In genomic region chr15:79387081-79387480, GRCm38 (mm10) we compare ENCODE assay signal across 15 mouse cellular contexts. TPM values are rescaled to one million over a fixed set of nuclear protein-coding genes. Genes with fewer than 3 reads are reported as not detected.
DNase-seq lines count a peak whose midpoint lies in the region; ATAC-seq and TF ChIP-seq lines count a peak whose summit lies in the region.
"Had no signal": no experiment of that assay in that cellular context is flagged by ENCODE, and none has a peak within 500 bp of the region (broad histone marks: within the 10 kb centered on the region; RNA-seq: fewer than 3 reads in every experiment).

No protein-coding gene starts in this region.

- H3K27me3 ChIP-seq in heart, embryonic 12.5 days (replicated peaks): no peaks in the 10 kb centered on the region
- H3K27me3 ChIP-seq in megakaryocyte, embryonic 14.5 days (replicated peaks): no peaks in the 10 kb centered on the region
- H3K27me3 ChIP-seq: forebrain, embryonic 13.5 days; hindbrain, embryonic 13.5 days; midbrain, embryonic 12.5 days; Patski had no signal

- H3K4me1 ChIP-seq in heart, embryonic 12.5 days (replicated peaks): peaks cover 71% of the 10 kb centered on the region
- peaks cover 58% of the 10 kb centered on the region for H3K4me1 ChIP-seq in megakaryocyte, embryonic 14.5 days

- TF ChIP-seq CTCF in layer of hippocampus, adult 2 months (conservative IDR thresholded peaks at IDR 0.05): no peak

- no peak for ATAC-seq in heart, embryonic 12.5 days (ENCODE audit: insufficient number of reproducible peaks, low FRiP score)
- ATAC-seq in megakaryocyte, adult 5-6 weeks (ENCODE audit: poor library complexity, severe bottlenecking): no peak
- peak; percentile 29; the same call in 1 of the 2 replicates for ATAC-seq in common myeloid progenitor, adult 5-6 weeks (replicated peaks; ENCODE audit: low read depth, poor library complexity, severe bottlenecking)
- ATAC-seq: forebrain, embryonic 13.5 days; Patski had no signal

- DNase-seq in heart, postnatal 4 days: no peak
- DNase-seq in layer of hippocampus, adult 2 months (ENCODE audit: low spot score in 2 of 2): no peak
- no peak for DNase-seq in layer of hippocampus, adult 11-12 months (ENCODE audit: low spot score)
- DNase-seq in T-cell, adult 2 months (ENCODE audit: low spot score): no peak
- DNase-seq: kidney, postnatal 25 days; lung, postnatal 36 days; thymus, postnatal 36 days had no signal

- H3K9ac ChIP-seq in heart, embryonic 12.5 days: no peak overlapping the region
- H3K9ac ChIP-seq: forebrain, embryonic 13.5 days; hindbrain, embryonic 13.5 days; midbrain, embryonic 12.5 days had no signal

- H3K4me2 ChIP-seq in heart, embryonic 12.5 days: no peak overlapping the region
- H3K4me2 ChIP-seq: forebrain, embryonic 13.5 days; hindbrain, embryonic 13.5 days; midbrain, embryonic 12.5 days had no signal

- no peak overlapping the region for H3K4me3 ChIP-seq in heart, embryonic 12.5 days
- no peak overlapping the region for H3K4me3 ChIP-seq in layer of hippocampus, adult 2 months
- H3K4me3 ChIP-seq in megakaryocyte, embryonic 14.5 days (replicated peaks): peak overlapping the region; percentile 65
- H3K4me3 ChIP-seq: forebrain, embryonic 13.5 days; hindbrain, embryonic 13.5 days; midbrain, embryonic 12.5 days had no signal

- 0 out of 2 replicates have a peak overlapping the region, but pooled peaks have one; percentile 19 for H3K27ac ChIP-seq in heart, embryonic 12.5 days (ENCODE audit: poor library complexity, severe bottlenecking)
- H3K27ac ChIP-seq in layer of hippocampus, adult 2 months: peak overlapping the region; percentile 81
- H3K27ac ChIP-seq: forebrain, embryonic 13.5 days; hindbrain, embryonic 13.5 days; midbrain, embryonic 12.5 days had no signal

- no peaks in the 10 kb centered on the region for H3K9me3 ChIP-seq in heart, embryonic 12.5 days (replicated peaks)
- no peaks in the 10 kb centered on the region for H3K9me3 ChIP-seq in megakaryocyte, embryonic 14.5 days
- H3K9me3 ChIP-seq: forebrain, embryonic 13.5 days; hindbrain, embryonic 13.5 days; midbrain, embryonic 12.5 days had no signal

- H3K36me3 ChIP-seq in heart, embryonic 12.5 days: peaks cover 16% of the 10 kb centered on the region
- peaks cover 60% of the 10 kb centered on the region for H3K36me3 ChIP-seq in megakaryocyte, embryonic 14.5 days (replicated peaks; ENCODE audit: low read length)
- H3K36me3 ChIP-seq: hindbrain, embryonic 13.5 days; midbrain, embryonic 12.5 days had no signal

- 51% methylated on average over 6 of the region's 6 CpGs for WGBS in heart, embryonic 12.5 days

RNA-seq across cellular contexts. Expression of gene Tmem184b, which starts 16.3 kb away (rescaled TPM):
- polyA plus RNA-seq in heart, embryonic 12.5 days (2016; fragmentation: Nextera tagmentation; extraction: Ambion mirVana): 77.2 and 82.3 TPM in 2 replicates
- total RNA-seq in heart, postnatal 4 days (2021): 10 to 100 TPM; 68.1 to 73.4 TPM
- 10 to 100 TPM; 53.6 to 56.0 TPM for total RNA-seq in layer of hippocampus, adult 2 months (2021)
- 58.6 and 91.9 TPM in 2 replicates for polyA plus RNA-seq in megakaryocyte, embryonic 14.5 days (2012; ENCODE audit: insufficient read depth, low replicate concordance)
- total RNA-seq in megakaryocyte, adult 5-6 weeks (2015): 31.1 and 33.3 TPM in 2 replicates
- 10.4 and 12.2 TPM in 2 replicates for total RNA-seq in megakaryocyte, adult 5-6 weeks (2017)
- 3.4 and 4.2 TPM in 2 replicates for total RNA-seq in common myeloid progenitor, adult 5-6 weeks (2017)

RNA-seq across cellular contexts. Expression of gene Maff, which starts 40.7 kb away (rescaled TPM):
- polyA plus RNA-seq in heart, embryonic 12.5 days (2016; fragmentation: Nextera tagmentation; extraction: Ambion mirVana): 1.9 and 2.6 TPM in 2 replicates
- 10 to 100 TPM in 1 of 2 experiments, 1 to 10 TPM in 1; 9.8 to 10.2 TPM for total RNA-seq in heart, postnatal 4 days (2021)
- 1 to 10 TPM in 1 of 2 experiments, under 1 TPM in 1; 0.87 to 1.8 TPM for total RNA-seq in layer of hippocampus, adult 2 months (2021)
- polyA plus RNA-seq in megakaryocyte, embryonic 14.5 days (2012; ENCODE audit: insufficient read depth, low replicate concordance): 3.8 and 6.4 TPM in 2 replicates
- total RNA-seq in megakaryocyte, adult 5-6 weeks (2015): 1.7 and 5.4 TPM in 2 replicates
- total RNA-seq in megakaryocyte, adult 5-6 weeks (2017): 1.4 and 2.7 TPM in 2 replicates
- 5.8 and 11.7 TPM in 2 replicates for total RNA-seq in common myeloid progenitor, adult 5-6 weeks (2017)

RNA-seq across cellular contexts. Expression of gene Pla2g6, which starts 58.9 kb away (rescaled TPM):
- polyA plus RNA-seq in heart, embryonic 12.5 days (2016; fragmentation: Nextera tagmentation; extraction: Ambion mirVana): 12.1 and 14.4 TPM in 2 replicates
- 1 to 10 TPM; 8.4 to 9.6 TPM for total RNA-seq in heart, postnatal 4 days (2021)
- 10 to 100 TPM; 23.8 to 23.9 TPM for total RNA-seq in layer of hippocampus, adult 2 months (2021)
- 26.0 and 37.7 TPM in 2 replicates for polyA plus RNA-seq in megakaryocyte, embryonic 14.5 days (2012; ENCODE audit: insufficient read depth, low replicate concordance)
- total RNA-seq in megakaryocyte, adult 5-6 weeks (2015): 1.3 and 2.7 TPM in 2 replicates
- 1.4 TPM in 2 replicates for total RNA-seq in megakaryocyte, adult 5-6 weeks (2017)
- 7.8 and 16.9 TPM in 2 replicates for total RNA-seq in common myeloid progenitor, adult 5-6 weeks (2017)
